Mouse (Mus musculus) forebrain, embryonic 15.5 days (tissue): ENCODE data around the gene Vma21-ps. TPM values are rescaled to one million over a fixed set of nuclear protein-coding genes. Genes with fewer than 3 reads are reported as not detected.
"Not testable (repeated sequence)": the region's sequence is repeated elsewhere in the genome, so short reads cannot be mapped to it uniquely, and the experiment has no call there.

Experiments used
- ATAC-seq: fragments of 200-750 bp; cut with Nextera tagmentation; replicated peaks from 2 replicates; pipeline ENCODE4 v1.8.0; 2017; ENCODE audit warnings: mild to moderate bottlenecking, moderate TSS enrichment, moderate library complexity
- H3K27ac ChIP-seq: fragments of 300-500 bp; sonication (generic); replicated peaks from 2 replicates; pipeline ENCODE4 v1.5.1; 2015; ENCODE audit warnings: mild to moderate bottlenecking, inconsistent platforms
- H3K27me3 ChIP-seq: fragments of 300-500 bp; sonication (generic); 2 replicates; pipeline ENCODE4 v1.6.1; 2015; ENCODE audit warnings: inconsistent platforms
- H3K36me3 ChIP-seq: fragments of 300-500 bp; sonication (generic); 2 replicates; pipeline ENCODE4 v1.6.1; 2015; ENCODE audit warnings: mild to moderate bottlenecking, inconsistent platforms
- H3K4me1 ChIP-seq: fragments of 300-500 bp; sonication (generic); 2 replicates; pipeline ENCODE4 v1.6.1; 2015; ENCODE audit warnings: inconsistent platforms
- H3K4me2 ChIP-seq: fragments of 300-500 bp; sonication (generic); replicated peaks from 2 replicates; pipeline ENCODE4 v1.6.1; 2015; ENCODE audit warnings: mild to moderate bottlenecking, inconsistent platforms
- H3K4me3 ChIP-seq: fragments of 300-500 bp; sonication (generic); 2 replicates; pipeline ENCODE4 v1.5.1; 2015; ENCODE audit warnings: mild to moderate bottlenecking, inconsistent platforms
- H3K9ac ChIP-seq: fragments of 300-500 bp; sonication (generic); replicated peaks from 2 replicates; pipeline ENCODE4 v1.6.1; 2015; ENCODE audit warnings: mild to moderate bottlenecking, inconsistent platforms
- H3K9me3 ChIP-seq: fragments of 300-500 bp; sonication (generic); 2 replicates; pipeline ENCODE4 v1.6.1; 2016; ENCODE audit warnings: inconsistent platforms
- WGBS: fragments of 180-500 bp; shearing (Covaris S2); methylation state at CpG from one replicate; pipeline ENCODE4 v1.1.7; 2015; ENCODE audit warnings: mixed read lengths; 5-methylcytosine and 5-hydroxymethylcytosine counted together
- polyA plus RNA-seq: library from polyadenylated mRNA; unstranded; fragments of >200 nt; fragmentation: Nextera tagmentation; extraction: Ambion mirVana; gene quantifications from 2 replicates; pipeline ENCODE4 v1.2.1, GENCODE M21; 2015

The Vma21-ps gene
- 2.0 and 3.3 TPM in 2 replicates for polyA plus RNA-seq

DNA sequence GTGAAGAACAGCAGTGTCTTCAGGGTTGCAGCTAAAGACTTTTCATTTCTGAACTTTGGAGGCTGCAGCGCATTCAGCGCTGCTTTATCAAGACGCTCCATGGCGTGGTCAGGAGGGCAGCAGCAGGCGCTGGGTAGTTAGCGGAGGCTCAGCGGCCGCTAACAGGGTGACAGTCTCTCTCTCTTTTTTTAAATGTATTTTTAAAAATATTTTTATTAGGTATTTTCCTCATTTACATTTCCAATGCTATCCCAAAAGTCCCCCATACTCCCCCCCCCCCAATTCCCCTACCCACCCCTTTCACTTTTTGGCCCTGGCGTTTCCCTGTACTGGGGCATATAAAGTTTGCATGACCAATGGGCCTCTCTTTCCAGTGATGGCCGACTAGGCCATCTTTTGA is at the start of gene Vma21-ps:
Gene Vma21-ps, minus strand, starts transcription at position 101 of the 400 bp plus-strand sequence.
- not testable (repeated sequence) for H3K27me3 ChIP-seq

DNA sequence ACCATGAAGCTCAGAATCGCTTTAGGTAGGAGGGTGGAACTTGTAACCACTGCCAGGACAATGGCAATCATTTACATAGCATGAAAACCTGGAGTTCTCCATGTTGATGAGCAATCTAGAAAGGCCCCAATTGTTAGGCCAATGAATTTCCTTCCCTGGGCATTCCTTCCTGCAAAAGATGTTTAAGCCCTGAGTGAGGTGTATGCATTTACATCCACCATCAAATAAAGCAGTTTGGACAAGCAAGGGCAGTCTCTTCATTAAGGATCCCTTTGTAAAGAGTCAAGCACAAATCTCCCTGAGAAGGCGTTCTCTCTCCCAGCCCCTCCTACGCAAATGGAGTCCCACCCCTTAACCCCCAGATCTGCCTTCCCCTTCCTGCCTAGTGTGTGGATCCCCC is 46.0 kb upstream of the Vma21-ps start:
- Histone ChIP-seq H3K36me3 (no peaks in the 10 kb centered on the region), H3K27me3 (no peaks in the 10 kb centered on the region), H3K4me3 (no peak overlapping the region), H3K9me3 (no peaks in the 10 kb centered on the region), H3K4me1 (no peaks in the 10 kb centered on the region), H3K27ac (no peak overlapping the region), H3K9ac (no peak overlapping the region), H3K4me2 (no peak overlapping the region)
- 86% methylated on average over 3 of the region's 3 CpGs for WGBS
- ATAC-seq = no peak

More for the DNA sequence above, at the start of gene Vma21-ps:
- not testable (repeated sequence) for H3K4me3 ChIP-seq, H3K9me3 ChIP-seq, H3K36me3 ChIP-seq, H3K27ac ChIP-seq, H3K4me1 ChIP-seq, H3K9ac ChIP-seq, ATAC-seq, H3K4me2 ChIP-seq
- WGBS = 97% methylated on average over 10 of the region's 10 CpGs

DNA sequence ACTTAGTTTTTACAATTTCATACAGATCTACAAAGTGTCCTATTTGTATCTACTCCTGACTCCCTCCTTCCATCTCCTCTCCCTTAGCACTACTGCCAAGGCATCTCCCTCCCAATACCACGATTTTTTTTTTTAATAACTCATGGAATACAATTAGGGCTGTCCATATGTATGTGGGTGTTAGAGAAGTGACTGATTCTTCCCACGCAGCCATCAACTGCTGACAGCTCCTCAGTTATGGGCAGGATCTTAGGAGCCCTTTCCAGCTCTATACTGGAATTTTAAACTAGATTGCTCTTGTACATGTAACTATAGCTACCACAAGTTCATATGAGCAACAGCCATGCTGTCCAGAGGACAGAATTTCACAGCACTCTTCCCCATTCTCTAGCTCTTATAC is 33.6 kb upstream of the Vma21-ps start:
- H3K4me2 ChIP-seq = no peak overlapping the region
- 76% methylated on average over 2 of the region's 2 CpGs for WGBS
- H3K27ac ChIP-seq = no peak overlapping the region
- H3K9me3 ChIP-seq = no peaks in the 10 kb centered on the region
- ATAC-seq = no peak
- H3K36me3 ChIP-seq = no peaks in the 10 kb centered on the region
- H3K27me3 ChIP-seq = no peaks in the 10 kb centered on the region
- H3K4me1 ChIP-seq = no peaks in the 10 kb centered on the region
- no peak overlapping the region for H3K4me3 ChIP-seq
- no peak overlapping the region for H3K9ac ChIP-seq

DNA sequence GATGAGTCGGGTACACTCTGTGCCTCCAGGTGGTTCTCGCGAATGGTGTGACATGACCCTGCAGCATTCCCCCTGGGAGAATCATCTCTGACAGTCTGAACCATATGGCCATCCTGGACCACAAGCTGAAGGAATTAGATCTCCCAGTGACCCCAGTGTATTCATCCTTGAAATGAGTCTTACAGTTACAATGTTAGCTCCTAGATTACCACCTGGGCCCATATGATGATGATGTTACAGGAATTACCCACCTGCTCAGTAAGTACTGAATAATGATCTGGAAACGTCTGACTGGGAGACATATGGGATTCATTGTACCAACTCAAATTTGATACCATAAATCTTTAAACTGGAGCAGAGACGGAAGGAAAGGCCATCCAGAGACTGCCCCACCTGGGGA is 29.4 kb upstream of the Vma21-ps start:
- no peak overlapping the region for H3K27ac ChIP-seq
- no peak overlapping the region for H3K4me2 ChIP-seq
- WGBS = 86% methylated on average over 5 of the region's 5 CpGs

DNA sequence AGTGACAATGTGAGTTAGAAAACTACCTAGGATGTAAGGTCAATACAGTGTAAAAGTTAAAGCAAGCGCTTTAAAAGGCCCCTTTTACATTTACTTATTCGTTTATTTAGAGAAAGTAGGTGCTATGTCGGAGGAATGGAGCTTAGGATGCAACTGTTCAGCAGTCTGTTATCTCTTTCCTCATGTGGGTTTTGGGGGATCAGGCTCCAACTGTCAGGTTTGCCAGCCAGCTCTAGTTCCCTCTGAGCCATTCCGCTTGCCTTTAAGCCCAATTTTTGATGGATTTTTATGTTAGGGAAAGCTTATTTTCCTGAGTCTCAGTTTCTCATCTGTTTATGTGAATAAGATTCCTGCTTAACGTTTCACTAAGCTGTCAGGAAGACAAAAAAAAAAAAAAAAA is 22.3 kb upstream of the Vma21-ps start:
- Histone ChIP-seq H3K36me3 (no peaks in the 10 kb centered on the region), H3K9me3 (no peaks in the 10 kb centered on the region), H3K9ac (no peak overlapping the region), H3K4me2 (no peak overlapping the region), H3K4me1 (no peaks in the 10 kb centered on the region), H3K27ac (0 out of 2 replicates have a peak overlapping the region, but pooled peaks have one; percentile 46), H3K4me3 (no peak overlapping the region), H3K27me3 (no peaks in the 10 kb centered on the region)
- WGBS = 84% methylated on average over 5 of the region's 5 CpGs
- no peak for ATAC-seq

More for the DNA sequence above, 29.4 kb upstream of the Vma21-ps start:
- no peaks in the 10 kb centered on the region for H3K36me3 ChIP-seq
- H3K9me3 ChIP-seq = no peaks in the 10 kb centered on the region
- no peaks in the 10 kb centered on the region for H3K27me3 ChIP-seq
- no peak overlapping the region for H3K4me3 ChIP-seq
- no peaks in the 10 kb centered on the region for H3K4me1 ChIP-seq
- no peak for ATAC-seq
- H3K9ac ChIP-seq = no peak overlapping the region

DNA sequence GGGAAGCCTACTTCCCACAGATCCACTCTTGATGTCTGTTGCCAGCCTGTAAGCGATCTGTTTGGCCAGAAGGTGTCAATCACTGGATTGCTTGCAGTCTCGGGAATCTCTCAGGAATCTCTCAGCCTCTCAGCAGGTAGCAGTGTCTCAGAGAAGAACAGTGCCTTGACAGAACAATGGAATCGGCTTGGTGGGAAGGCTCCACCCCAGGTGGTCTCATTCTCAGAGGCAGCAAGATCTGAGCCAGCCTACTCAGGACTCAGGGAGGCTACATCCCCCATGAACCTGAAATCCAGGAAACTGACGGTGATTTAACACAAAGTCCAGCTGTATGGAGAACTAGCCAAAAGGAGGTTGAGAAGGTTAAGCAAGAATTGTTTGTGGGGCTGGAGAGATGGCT is 20.5 kb upstream of the Vma21-ps start:
- H3K9ac ChIP-seq = no peak overlapping the region
- H3K36me3 ChIP-seq = no peaks in the 10 kb centered on the region
- H3K4me1 ChIP-seq = no peaks in the 10 kb centered on the region
- H3K4me3 ChIP-seq = no peak overlapping the region
- H3K9me3 ChIP-seq = no peaks in the 10 kb centered on the region
- no peaks in the 10 kb centered on the region for H3K27me3 ChIP-seq
- WGBS = 13% methylated on average over 4 of the region's 4 CpGs
- no peak for ATAC-seq
- H3K27ac ChIP-seq = no peak overlapping the region
- no peak overlapping the region for H3K4me2 ChIP-seq

DNA sequence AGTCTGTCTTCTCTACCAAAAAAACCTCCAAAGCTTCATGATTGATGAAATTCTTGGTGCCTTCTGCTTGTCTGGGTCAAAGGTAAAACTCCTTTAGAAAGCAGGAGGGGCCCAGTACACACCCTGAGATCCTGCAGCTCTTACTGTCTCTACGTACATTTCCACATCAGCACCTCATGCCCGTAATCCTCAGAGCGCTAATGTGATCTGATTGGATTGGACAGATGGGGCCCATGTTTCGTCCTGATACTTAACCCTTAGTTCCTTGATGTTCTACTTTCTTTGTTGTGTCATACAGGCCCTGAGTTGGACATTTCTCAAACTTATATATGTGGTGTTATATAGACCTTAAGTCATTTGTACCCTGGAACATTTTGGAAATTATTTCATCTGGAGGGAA is 9.6 kb downstream of the Vma21-ps start:
- H3K36me3 ChIP-seq = peaks cover 5% of the 10 kb centered on the region; the same call in 1 of the 2 replicates
- H3K27me3 ChIP-seq = no peaks in the 10 kb centered on the region
- 93% methylated on average over 4 of the region's 4 CpGs for WGBS
- ATAC-seq = no peak
- H3K4me2 ChIP-seq = no peak overlapping the region
- H3K4me1 ChIP-seq = no peaks in the 10 kb centered on the region
- no peak overlapping the region for H3K27ac ChIP-seq
- H3K4me3 ChIP-seq = no peak overlapping the region
- H3K9ac ChIP-seq = no peak overlapping the region
- no peaks in the 10 kb centered on the region for H3K9me3 ChIP-seq

DNA sequence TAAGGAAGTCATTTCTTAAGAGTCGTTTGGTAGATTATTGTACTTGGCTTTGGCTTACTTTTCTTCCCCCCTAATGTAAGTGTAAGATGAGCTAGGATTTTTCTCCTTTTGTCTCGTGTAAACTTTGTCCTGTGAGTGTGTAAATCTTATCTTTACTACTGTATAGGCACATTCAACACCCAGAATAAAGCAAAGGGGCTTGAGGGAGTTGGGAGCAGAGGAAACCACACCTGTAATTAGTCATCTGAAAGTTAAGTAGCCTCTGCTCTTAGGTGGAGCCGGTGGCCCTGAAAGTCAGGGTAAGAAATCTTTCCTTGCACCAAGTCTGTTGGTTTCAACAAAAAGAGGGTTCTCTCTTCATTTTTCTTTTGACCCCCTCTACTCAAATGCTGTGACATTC is 23.6 kb downstream of the Vma21-ps start:
- H3K27me3 ChIP-seq = no peaks in the 10 kb centered on the region
- H3K4me1 ChIP-seq = no peaks in the 10 kb centered on the region
- H3K27ac ChIP-seq = no peak overlapping the region
- H3K4me2 ChIP-seq = no peak overlapping the region
- H3K9ac ChIP-seq = no peak overlapping the region
- 91% methylated on average over 3 of the region's 3 CpGs for WGBS
- H3K9me3 ChIP-seq = no peaks in the 10 kb centered on the region
- no peak overlapping the region for H3K4me3 ChIP-seq
- H3K36me3 ChIP-seq = peaks cover 14% of the 10 kb centered on the region
- no peak for ATAC-seq

DNA sequence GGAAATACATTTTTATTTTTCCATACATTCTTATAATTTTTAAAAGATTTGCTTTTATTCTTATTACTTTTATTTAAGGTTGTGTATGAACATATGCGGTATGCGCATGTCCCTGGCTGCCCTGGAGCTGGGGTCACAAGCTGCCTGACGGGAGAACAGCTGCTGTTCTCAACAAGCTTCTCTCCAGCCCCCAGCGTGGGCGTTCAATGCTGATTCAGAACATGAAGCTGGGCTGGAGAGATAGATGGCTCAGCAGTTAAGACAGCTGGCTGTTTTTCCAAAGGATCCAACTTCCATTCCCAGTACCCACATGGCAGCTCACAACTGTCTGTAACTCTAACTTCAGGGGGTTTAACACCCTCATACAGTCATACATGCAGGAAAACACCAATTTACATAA is 35.7 kb downstream of the Vma21-ps start:
- no peak for ATAC-seq
- 93% methylated on average over 5 of the region's 5 CpGs for WGBS
- no peak overlapping the region for H3K9ac ChIP-seq

DNA sequence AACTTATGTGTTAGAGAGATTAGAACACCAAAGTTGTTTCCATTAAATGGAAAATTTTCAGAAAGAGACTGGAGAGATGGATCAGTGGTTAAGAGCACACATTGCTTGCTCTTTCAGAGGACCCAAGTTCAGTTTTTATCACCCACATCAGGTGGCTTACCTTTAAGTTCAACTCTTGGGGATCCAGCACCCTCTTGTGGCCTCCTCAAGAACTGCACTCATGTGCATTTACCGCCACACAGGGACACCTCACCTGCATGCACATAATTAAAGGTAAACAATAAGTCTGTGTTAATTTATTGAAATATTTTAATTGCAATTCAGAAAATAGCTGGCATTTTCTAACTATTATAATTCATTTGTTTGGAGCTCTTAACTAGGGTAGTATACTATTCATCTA is 37.3 kb downstream of the Vma21-ps start:
- no peak overlapping the region for H3K27ac ChIP-seq
- H3K4me1 ChIP-seq = no peaks in the 10 kb centered on the region
- H3K9me3 ChIP-seq = no peaks in the 10 kb centered on the region
- no peak overlapping the region for H3K4me3 ChIP-seq
- peaks cover 25% of the 10 kb centered on the region for H3K36me3 ChIP-seq
- H3K9ac ChIP-seq = no peak overlapping the region
- H3K27me3 ChIP-seq = no peaks in the 10 kb centered on the region
- WGBS = 91% methylated on average over 1 of the region's 1 CpGs
- no peak for ATAC-seq
- H3K4me2 ChIP-seq = no peak overlapping the region

More for the DNA sequence above, 35.7 kb downstream of the Vma21-ps start:
- Histone ChIP-seq H3K9me3 (no peaks in the 10 kb centered on the region), H3K27ac (no peak overlapping the region), H3K4me2 (no peak overlapping the region), H3K36me3 (peaks cover 24% of the 10 kb centered on the region), H3K27me3 (no peaks in the 10 kb centered on the region), H3K4me3 (no peak overlapping the region), H3K4me1 (no peaks in the 10 kb centered on the region)

Other genes with a start within 250 kb of the Vma21-ps start
- gene Smc2, start 58.0 kb downstream of the Vma21-ps start, polyA plus RNA-seq = 114 and 115 TPM in 2 replicates
- gene Toporsl, start 99.0 kb upstream of the Vma21-ps start, polyA plus RNA-seq = not detected in 2 replicates